Mouse (Mus musculus) lung, postnatal 25 days (tissue): ENCODE results near the gene Dao.
A peak's percentile ranks its signal among the peaks of the same experiment; 100 is the strongest.

ENCODE experiments used
- DNase-seq: peaks from one replicate; pipeline ENCODE4 v3.0.0; 2022; ENCODE audit warnings: low spot score

Dao gene

DNA sequence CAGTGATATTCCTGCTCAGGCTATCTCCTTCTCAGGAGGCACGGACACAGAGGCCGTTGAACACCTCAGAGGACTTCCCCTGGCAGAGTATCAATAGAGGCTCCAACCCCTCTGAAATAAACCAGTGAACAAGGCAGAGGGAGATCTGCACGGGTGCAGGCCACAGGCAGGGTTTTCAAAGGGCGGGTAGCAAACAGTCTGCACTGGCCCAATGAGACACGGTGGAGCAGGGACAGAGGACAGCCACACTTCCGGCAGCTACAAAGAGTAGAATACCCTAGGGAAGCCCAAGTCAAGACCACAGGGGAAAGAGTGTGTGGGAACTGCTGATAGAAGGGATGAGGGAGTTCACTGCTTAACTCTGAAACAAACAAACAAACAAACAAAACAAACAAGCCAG lies 20.0 kb upstream of the Dao start:
- no peak for DNase-seq

DNA sequence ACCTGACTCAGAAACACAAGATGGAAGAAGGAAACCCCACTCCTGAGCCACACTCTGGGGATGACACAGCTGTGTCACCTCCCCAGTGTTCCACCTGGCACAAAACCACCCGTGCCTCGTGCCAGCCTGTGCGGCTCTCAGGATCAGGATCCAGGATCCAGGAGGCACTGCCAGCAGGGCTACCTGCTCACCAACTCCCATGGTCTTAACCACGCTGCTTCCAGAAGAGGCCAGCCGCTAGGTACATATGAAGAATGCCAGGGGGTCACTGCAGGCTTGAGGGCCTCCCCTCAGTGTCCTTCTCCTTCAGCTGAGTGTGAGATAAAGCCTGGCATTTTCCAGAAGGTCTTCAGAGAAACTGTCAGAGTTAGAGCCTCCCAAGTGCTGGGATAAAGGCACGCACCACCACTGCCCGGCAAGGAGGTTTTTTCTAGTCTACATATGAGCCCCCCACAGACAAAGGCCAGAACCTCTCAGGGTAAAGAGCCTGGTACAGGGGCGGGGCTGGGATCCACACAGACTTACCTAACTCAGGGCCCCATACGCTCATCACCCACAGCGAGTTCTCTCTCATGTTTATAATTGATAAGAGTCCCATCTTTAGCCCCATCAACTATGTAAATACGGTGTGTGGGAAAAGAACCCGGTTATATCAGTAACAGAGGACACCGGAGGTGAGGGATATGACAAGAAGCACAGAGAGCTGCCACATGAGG lies 19.3 kb upstream of the Dao start:
- no peak for DNase-seq

DNA sequence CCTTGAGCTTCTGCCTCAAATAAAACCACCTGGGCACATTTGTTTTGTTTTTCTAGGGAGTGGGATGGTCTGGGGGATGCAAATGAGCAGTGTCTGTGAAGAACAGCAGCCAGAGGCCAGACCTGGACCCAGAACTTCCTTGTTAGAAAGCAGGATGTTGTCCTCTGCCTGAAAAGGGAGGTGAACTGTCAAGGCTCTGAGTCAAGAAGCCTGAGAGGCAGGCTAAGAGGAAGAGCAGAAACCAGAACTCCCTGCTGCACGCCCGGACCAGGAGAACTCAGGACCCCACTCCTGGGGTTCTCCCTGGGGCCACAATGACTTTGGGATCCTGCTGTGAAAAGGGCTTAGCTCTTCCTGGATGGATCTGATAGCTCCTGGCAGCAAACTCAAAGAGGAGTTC lies 17.8 kb upstream of the Dao start:
- DNase-seq: no peak

DNA sequence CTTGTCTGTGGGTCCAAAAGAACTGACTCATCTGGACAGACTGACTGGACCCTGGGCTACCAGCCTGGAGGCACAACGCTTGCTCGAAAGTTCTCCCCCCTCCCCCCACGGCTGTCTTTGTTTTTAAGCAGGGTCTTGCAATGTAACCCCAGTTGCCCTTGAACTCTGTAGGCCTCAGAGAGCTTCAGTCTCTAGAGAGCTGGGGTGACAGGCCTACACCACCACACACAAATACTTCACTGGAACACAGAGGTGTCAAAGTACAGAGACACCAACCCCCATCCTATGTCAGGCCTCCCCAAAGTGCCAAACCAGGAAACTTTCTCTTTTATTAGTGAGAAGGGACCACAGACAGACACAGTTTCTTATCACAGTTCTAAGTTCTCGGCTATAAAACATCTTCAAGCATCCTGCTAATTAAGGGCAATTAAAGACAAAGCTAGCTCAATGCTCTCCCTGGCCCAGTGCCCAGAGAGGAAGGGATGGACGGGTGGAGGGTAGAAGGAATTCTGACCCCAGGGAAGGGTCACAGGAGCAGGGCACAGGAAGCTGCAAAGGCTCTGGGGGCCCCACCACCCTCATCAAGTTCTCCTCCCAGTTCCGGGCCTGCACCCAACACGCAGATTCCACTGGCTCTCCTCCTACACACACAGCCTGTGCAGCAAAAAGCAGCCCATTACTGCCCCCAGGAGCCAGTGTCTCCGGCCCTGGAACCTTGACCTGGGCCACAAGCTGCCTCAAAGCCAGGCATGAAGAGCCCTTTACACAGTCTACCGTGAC lies 17.1 kb upstream of the Dao start:
- DNase-seq: peak; percentile 49

DNA sequence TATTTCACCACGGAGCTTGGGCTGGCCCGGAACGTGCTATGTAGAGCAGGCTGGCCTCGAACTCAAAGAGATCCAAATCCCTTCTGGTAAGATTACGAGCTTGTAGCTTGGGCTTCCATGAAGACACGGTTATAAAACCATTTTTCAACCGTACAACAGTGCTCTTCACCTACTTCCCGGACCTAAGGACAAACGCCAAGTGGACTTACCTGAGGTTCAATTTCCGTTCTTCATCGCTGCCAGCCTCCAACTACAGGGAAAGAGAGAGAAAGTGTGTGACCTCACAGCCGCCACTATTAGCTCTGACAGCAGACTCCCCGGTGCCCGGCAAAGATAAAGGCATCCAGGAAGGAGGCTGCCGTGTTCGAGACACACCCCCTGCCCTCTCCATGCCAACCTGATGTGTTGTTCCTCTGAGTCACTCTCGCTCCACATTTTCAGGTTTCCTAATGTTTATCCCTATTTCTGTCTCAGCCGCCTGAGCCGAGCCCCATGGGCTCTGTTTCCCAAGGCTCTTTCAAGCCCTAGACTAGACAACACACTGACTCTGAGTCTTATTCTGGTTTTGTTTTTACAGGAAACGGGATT lies 14.0 kb upstream of the Dao start:
- DNase-seq: peak; percentile 32

DNA sequence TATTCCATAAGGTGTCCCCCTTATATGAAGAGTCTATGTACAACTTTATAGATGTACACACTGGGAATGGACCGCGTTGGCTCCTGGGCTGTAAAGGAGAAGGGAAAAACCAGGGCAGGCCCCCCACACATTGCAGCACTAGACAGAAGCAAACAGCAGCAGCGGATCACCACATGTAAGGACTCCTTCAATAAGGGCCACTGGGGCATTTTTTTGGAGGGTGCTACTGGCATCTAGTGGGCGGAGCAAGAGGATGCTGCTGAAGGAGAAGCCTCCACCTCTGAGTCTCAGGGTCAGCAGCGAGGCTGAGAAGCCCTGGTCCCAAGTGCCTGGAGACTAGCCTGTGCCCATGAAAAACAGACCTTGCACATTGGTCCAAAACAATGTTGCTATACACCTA lies 12.9 kb upstream of the Dao start:
- no peak for DNase-seq

DNA sequence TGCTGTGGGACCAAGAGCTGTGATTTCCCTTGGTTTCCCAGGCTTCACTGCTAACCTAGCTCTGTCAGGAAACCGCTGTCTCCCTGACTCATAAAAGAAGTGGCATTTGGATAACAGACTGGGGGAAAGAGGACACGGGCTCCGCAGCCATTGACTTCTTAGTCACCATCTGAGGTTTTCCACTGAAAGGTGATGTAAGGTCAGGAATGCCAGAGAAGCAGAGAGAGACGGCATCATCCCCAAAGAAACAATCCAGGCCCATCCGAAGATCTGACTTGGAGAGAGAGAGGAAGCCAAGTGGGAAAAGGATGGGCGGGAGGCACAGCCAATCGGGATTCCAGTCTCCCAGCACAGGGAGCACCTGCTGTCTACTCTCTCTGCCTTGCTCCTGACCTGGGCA lies 12.4 kb upstream of the Dao start:
- DNase-seq: no peak

DNA sequence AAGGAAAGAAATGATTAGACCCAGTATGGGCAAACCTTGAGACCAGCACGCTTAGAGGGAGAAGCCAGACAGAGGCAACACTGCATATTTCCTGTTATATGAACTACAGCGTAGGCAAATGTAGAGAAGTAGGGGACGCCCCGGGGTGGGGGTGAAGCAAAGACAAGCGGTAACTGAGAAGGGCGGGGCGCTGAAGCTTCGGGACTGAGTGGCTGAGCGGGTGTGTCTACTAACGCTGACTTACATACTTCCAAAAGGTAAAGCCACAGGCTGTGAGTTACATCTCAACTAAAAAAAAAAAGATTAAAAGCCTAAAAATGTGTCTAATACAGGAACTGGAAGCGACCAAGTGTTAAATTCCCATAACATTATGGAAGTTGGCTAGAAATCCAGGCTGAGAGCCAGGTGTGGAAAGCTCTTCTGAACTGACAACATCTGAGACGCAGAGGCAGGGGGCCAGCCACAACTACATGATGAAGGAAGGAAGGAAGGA lies 11.1 kb upstream of the Dao start:
- DNase-seq: peak; percentile 85

DNA sequence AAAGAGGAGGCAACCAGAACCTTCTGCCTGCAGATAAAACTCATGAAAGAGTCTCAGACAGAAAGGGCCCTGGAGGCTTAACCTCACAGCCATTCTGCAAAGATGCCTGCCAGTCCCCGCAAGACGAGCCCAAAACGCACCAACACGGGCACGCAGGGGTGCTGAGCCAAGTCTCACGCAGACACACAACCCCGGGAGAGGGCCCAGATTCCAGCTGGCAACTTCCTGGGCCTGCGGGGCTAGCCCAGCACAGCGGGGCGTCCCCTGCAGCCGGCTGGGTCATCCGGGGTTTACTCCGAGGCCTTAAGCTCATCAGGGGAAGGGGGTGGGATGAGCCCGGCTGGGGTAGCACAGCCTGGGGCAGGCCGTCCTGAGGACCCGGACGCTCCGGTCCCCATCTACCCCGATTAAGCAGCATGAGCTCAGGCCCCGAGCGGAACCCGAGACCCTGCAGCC lies 10.4 kb upstream of the Dao start:
- no peak for DNase-seq

DNA sequence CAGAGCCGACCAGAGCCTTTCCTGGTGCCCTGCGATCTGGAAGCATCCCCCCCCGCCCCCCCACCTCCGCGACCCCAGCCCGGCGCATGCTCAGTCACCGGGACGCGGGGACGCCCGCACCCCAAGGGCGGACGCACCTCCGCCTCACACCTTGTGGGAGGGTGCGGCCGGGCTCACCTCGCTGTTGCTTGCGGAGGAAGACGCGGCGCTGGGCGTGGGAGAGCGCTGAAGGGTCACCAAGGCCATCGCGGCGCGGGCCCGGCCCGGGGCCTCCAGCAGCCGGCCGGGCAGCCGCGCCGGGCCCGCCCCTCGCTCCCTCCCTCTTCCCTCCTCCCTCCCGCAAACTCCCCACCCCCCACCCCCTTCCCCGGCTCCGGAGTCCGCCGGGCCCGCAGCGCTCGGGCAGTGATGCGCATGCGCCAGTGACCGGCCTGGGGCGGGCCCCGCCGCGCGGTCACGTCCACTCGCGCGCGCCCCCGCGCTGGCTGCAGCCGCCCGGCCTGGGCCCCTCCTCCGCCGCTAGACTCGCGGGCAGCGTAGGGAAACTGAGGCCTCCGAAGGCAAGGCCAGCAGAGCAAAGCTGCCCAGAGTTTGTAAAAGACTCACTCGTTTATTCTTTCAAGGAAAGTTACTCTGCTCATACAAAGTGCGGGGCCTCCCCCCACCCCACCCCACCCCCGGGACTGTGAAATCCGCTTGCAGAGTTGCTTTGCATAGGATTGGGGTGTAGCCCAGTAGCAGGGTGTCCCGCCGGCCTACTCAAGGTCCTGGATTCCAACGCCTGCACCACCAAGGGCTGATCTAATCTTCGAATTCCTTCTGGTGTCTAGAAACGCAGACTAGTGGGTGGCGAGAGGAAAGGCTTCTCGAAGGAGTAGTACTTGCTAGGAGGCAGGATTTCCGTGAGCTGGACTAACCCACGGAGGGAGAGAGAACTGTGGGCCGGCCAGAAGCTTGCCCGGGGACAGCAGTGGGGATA lies 9.7 kb upstream of the Dao start, which contains the start of gene Ssh1:
Gene Ssh1, minus strand, starts transcription at position 408 of the 979 bp plus-strand sequence.
- DNase-seq: peak; percentile 89

DNA sequence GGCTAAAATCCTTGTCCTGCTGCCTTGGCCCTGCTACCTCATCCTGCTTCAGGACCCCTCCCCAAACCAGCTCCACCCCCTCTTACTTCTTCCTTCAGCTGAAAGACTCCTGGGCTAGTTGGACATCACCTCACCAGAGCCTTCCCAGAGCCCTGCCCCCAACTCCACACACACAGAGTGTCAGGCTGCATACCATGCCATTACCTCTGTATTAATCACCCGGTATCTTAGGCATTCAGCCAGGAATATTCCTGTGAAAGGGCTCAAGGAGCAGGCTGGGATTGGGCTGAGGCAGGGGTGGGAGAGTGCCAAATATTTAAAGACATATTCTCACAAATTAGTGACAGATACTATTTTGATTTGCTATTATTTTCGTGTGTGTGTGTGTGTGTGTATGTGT lies 7.0 kb upstream of the Dao start:
- DNase-seq: no peak

DNA sequence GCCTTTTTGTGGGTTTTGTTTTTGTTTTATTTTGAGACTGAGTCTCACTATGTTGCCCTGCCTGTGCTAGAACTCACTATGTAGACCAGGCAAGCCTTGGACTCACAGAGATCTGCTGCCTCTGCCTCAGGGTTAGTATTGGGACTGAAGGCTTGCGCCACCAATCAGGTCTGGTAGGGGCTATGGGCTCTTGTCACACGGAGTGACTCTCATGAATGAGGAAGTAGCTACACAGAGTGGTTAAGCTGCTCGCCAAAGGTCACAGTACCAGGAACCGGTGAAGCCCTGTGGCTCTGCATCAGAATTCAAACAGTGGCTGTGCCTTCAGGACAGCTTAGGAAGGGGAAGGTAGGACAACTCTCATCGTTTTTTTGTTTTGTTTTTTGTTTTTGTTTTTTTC lies 4.1 kb upstream of the Dao start:
- peak; percentile 72 for DNase-seq

DNA sequence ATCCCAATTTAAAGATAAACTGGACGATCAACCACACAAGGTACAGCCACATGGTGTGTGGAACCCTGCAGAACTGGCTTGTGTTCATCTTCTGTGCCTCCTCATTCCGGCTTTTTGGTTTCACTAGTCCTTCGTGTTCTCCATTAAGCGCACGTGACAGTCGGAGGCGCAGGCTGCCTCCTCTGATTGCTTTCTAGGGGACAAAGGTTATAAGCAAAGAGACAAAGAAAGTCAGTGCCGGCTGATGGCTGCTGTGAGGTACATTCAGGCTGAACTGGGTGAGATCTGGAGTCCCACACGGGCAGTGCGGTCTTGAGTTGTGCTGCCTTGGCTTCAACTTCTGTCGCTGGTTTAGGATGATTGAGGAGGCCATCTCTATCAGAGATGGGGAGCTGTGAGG lies 1.1 kb downstream of the Dao start:
- DNase-seq: no peak

DNA sequence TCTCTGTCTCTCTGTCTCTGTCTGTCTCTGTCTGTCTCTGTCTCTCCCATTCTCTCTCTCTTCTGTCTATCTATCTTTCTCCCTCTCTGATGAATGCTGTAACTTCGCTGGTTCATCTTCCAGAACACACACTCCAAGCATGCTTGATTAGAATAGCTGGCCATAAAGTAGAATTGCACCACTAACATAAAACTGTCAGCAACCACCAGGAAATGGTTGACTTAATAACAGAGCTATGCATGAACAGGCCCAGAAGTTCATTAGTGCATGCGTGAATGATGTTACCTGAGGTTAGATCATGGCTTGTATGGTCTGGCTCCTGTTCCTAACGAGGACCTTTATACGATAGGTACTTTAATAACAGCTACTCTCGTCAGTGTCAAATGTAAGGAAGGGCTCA lies 1.6 kb downstream of the Dao start:
- no peak for DNase-seq

DNA sequence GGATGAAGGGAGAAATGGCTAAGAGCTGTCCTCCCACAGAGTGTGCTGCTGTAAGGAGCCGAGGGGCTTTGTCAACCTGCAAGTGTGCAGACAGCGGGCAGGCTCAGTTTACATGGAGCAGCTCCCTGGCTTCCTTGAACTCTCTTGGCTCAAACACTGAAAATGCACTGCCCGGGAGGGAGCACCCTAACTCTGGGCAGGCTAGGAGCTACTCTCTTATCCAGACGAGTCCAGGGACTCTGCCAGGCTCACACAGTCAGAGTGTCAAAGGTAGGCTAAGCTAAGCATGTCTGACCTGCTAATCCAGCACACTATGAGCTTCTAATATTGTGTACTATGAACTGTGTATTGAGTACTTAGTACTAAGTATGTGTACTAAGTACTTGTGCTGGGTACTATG lies 3.5 kb downstream of the Dao start:
- no peak for DNase-seq

DNA sequence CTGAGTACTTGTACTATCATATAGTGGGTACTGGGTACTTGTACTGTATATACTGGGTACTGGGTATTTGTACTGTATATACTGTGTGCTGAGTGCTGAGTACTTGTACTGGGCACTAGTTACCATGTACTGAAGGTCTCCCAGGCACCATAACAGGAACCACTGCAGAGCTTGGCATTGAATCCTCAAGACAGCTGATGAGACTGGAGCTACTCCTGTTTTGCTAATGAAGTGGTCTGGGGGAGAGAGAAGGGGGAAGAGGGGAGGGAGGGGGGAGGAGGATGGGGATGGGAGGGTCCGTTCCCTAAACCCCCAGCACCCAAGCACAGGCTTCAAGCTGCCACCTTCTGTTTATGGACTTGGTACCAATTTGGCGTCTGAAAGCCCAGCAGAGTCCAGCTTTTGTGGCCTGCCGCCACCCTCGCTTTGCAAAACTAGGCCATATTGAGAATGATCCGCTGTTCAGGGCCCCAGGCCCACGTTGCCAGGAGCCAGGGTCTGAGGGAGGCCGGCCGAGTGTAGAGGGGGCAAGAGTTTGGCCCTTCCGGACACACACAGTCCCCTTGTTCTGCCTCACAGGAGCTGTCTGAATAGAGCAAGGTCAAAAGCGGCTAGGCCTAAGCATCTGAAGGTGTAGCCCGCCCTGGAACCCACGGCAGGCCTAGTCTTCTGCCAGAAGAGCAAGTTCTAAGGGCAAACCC lies 4.4 kb downstream of the Dao start:
- no peak for DNase-seq

DNA sequence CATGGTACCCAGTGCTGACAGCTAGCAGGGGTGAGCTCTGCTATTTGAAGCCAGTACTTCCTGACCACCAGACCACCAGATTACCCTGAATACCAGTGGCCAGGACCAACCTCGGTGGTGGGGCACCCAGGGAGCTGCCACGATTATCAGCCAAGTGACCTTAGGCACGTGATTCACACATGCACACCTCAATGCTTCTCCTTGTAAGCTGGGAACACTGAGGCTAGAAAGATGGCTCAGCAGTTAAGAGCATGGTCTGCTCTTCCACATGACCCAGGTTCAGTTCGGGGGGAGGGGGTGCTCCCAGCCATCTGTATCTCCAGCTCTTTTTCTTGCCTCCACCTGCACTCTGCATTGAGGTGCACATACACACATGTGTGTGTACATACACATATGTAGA lies 5.5 kb downstream of the Dao start:
- DNase-seq: no peak

DNA sequence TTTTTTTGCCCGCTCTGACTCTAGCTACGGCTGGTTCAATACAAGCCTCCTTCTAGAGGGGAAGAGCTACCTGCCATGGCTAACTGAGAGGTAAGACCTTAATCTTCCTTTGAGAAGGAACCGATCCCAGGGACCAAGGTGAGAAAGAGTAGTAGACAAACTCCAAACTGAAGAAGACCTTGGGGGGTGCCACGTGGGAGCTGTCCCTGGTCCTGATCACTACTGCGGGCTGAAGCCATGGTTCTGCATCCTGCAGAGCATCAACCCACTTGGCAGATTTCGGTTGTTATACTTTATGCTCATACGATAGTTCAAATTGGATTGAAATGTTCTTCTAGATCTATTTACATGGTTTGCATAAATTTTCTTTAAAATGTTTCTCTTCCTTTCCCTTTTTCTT lies 11.6 kb downstream of the Dao start:
- DNase-seq: no peak

DNA sequence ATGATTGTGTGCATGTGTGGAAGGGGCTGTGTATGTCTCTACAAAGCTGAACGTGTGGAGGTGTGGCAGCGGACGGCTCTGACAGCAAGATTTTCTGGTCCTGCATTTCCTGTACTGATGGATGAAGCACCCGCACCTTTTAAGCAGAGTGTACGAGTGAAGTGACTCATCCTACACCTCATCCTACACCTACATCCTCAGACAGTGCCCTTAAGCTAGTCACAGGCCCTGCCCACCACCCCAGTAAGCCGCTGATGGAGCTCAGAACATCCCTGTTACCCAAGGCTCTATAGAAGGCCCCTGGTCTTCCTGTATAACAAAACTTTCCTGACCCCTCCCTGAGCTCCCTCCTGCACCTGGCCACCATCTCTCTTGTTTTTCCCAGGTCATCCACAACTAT lies 20.9 kb downstream of the Dao start:
- DNase-seq: no peak

DNA sequence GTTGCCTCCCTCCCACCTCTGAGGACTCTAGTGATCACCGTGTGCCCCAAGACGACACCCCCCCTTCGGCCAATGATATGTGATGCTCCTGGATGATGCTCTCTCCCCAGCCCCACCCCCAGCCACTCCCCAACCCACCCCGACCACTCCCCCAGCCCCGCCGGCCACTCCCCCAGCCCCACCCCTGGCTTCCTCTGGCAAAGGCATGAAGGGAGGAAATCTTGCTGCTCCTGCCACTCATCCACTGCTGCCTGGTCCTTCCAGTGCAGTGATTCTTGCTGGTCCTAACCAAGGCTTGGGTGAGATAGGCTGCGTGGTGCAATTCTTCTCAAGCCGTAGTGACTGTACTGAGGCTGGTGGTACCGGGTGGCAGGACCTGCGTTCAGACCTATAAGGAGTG lies 21.4 kb downstream of the Dao start:
- no peak for DNase-seq

DNA sequence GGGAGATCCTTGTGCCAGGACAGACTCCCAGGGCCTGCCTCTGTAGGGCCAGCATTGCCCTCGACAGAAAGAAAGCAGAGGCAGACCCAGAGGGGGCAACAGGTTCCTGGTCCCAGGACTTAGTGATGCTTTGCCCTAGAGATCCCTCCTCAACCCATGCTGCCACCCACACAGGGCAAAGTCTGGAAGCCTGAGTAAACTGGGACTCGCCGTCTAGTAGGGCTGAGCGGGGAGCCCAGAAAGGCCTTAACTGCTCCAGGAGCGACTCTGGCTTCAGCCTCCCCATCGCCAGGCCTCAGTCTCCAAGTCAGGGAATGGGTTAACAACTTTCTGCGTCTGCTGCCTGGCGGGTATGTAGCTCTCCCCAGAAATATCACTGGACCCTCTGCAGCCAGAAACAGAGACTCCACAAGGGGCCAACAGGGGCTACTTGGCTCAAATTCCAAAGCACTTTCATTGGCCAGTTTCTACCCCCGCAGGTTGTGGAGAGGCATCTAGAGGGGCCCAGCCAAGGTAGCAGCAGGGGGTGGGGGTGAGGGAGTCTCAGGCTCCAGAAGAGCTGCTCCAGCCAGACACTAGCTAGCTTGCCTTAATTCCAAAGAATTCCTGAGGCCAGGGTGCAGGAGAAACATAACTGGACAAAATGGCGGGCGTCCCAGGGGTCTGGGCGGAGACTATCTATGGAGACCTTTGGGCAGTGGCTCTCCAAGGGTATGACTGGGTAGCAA lies 23.9 kb downstream of the Dao start:
- no peak for DNase-seq
